Mouse (Mus musculus) embryonic fibroblast, embryonic 13.5 days (primary cell): Measurements from ENCODE around the gene Tctn1. TPM values are rescaled to one million over a fixed set of nuclear protein-coding genes. Genes with fewer than 3 reads are reported as not detected.

Experiments used
- H3K27ac ChIP-seq: 2 replicates; pipeline ENCODE4 v1.5.1; 2012; ENCODE audit warnings: low read length, control low read depth, inconsistent platforms; ENCODE audit not compliant: insufficient read depth
- H3K4me1 ChIP-seq: 2 replicates; pipeline ENCODE4 v1.6.1; 2011; ENCODE audit warnings: low read length; ENCODE audit not compliant: control insufficient read depth, insufficient read depth
- H3K4me3 ChIP-seq: 2 replicates; pipeline ENCODE4 v1.5.1; 2011; ENCODE audit warnings: mild to moderate bottlenecking, control low read depth, low read length; ENCODE audit not compliant: insufficient read depth
- CTCF ChIP-seq: IDR thresholded peaks from 2 replicates; pipeline ENCODE4 v1.5.1; 2011; ENCODE audit warnings: mild to moderate bottlenecking, control low read depth, low read length, moderate library complexity, borderline replicate concordance; ENCODE audit not compliant: insufficient read depth
- POLR2A ChIP-seq: IDR thresholded peaks from 2 replicates; pipeline ENCODE4 v1.6.1; 2011; ENCODE audit warnings: low read depth, mild to moderate bottlenecking, control low read depth, low read length, moderate library complexity
- polyA plus RNA-seq: library from polyadenylated mRNA; stranded (reverse); fragments of >200 nt; gene quantifications from 2 replicates; pipeline ENCODE4 v1.2.4, GENCODE M21; 2011; ENCODE audit warnings: low read depth; ENCODE audit not compliant: missing spikeins, insufficient read length

Gene Tctn1
- polyA plus RNA-seq, 1 experiment = 12.2 TPM

DNA sequence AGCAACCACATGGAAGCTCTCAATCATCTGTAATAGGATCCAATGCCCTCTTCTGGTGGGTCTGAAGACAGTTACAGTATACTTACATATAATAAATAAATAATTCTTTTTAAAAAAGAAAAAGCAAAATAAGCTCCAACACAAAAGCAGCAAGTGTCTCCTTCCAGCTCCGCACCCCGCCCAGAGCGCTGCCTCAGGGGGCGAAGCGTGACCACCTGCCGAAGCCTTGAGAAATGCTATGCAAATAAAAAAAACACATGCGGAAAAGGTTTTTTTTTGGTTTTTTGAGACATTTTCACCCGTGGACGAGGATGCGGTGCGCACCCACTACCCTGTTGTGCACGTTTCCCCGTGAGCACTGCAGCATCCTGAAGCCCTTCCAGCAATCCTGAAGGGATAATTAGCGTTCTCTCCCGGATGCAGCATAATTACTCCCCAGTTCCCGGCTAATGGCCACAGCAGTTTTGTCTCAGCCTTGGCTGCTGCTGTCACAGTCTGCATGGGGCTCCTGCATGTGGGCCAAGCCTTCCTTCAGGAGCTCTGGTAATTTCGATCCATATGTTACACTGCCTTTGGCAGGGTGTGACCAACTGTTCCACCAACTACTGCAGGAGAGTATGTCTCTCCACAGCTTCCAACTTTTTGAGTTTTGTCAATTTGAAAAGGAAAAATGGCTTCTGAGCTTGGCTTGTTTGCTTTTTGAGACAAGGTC, 12.2 kb downstream of the Tctn1 start:
- H3K27ac ChIP-seq = no peak overlapping the region
- H3K4me3 ChIP-seq = no peak overlapping the region
- no peaks in the 10 kb centered on the region for H3K4me1 ChIP-seq
- TF ChIP-seq CTCF (no peak), POLR2A (no peak)

DNA sequence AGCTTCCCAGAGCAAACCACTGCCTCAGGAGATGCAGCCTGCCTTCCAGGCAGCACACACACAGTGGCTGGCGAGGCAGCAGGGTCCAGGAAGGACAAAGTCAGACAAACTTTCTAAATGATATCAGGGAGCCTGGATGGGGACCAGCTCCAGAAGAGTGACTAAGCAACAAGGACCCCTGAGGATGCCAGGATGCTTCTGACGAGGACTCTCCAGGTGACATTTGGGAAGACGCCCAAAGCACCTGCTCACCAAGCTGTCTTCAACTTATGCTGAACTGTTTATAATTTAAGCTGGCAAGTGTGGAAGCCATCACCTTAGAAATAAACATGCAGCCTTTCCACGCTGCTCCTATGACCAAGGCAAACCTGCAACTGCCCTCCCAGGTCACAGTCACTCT, 15.0 kb downstream of the Tctn1 start:
- TF ChIP-seq CTCF (no peak), POLR2A (no peak)
- H3K4me1 ChIP-seq = no peaks in the 10 kb centered on the region
- no peak overlapping the region for H3K27ac ChIP-seq
- H3K4me3 ChIP-seq = no peak overlapping the region

DNA sequence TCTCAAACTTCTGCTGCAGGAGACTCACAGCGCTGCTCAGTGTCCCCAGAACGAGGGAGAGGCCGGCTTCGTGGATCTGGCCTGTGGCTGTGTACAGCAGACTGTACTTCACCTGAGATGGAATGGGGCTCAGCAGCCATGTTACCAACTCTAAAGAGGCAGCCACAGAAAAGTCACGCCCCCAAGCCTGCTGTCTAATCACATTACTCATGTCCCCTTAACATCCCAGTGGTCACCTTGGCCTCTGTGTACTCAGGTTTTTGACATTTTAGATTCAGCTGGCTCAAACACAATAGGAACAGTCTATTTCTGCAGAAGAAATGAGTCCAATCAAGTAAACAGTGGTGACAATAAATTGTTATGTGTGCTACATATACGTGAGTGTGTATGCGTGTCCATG, 16.3 kb downstream of the Tctn1 start:
- Histone ChIP-seq H3K27ac (no peak overlapping the region), H3K4me1 (no peaks in the 10 kb centered on the region), H3K4me3 (no peak overlapping the region)
- TF ChIP-seq POLR2A = no peak
- TF ChIP-seq CTCF = no peak

DNA sequence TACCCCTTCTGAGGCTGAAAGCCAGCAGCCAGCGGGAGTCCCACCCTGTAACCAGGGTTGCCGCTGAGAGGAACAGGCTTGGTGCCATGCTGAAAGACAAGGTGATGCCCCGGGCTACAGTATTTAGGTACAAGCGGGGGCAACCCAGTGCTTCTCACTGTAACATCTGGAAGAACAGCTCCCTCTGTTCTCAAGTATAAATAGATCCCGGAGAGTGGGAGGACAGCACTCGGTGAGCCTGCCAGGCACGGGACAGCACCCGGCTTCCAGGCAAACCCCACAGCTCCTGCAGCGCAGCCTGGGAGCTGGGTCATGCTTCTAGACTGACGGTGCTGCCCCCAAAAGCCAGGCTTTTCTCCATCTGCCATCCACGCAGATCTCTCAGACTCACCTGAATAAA, 16.7 kb downstream of the Tctn1 start:
- H3K4me1 ChIP-seq = no peaks in the 10 kb centered on the region
- TF ChIP-seq CTCF (no peak), POLR2A (no peak)
- H3K4me3 ChIP-seq = no peak overlapping the region
- H3K27ac ChIP-seq = no peak overlapping the region

DNA sequence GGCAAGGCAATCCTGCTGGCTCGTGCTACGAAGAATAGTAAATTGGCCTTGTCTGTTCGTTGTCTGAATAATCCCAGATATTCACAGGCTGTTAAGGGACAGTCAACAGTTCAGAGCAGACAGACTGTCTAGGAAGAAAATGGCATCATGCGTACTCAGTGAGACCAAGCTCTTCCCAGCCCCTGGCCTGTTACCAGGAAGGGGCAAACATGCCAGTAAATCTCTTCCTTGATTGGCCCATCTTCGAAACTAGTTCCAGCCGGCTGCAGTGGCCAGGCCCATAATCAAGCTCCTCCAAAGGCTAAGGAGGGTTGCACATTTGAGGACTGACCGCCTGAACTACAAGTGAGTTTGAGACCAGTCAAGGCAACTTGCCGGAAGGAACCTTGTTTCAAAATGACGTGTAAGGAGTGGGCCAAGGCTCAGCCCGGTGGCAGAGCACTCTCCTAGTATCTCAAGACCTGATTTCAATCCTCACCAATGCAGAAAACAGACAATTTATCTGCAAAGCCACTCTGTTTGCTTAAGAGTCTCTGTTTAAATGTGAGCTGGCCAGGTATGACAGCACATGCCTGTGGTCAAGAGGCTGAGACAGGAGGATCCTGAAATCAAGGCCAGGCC, 17.6 kb downstream of the Tctn1 start:
- Histone ChIP-seq H3K27ac (no peak overlapping the region), H3K4me1 (no peaks in the 10 kb centered on the region), H3K4me3 (no peak overlapping the region)
- TF ChIP-seq POLR2A = no peak

DNA sequence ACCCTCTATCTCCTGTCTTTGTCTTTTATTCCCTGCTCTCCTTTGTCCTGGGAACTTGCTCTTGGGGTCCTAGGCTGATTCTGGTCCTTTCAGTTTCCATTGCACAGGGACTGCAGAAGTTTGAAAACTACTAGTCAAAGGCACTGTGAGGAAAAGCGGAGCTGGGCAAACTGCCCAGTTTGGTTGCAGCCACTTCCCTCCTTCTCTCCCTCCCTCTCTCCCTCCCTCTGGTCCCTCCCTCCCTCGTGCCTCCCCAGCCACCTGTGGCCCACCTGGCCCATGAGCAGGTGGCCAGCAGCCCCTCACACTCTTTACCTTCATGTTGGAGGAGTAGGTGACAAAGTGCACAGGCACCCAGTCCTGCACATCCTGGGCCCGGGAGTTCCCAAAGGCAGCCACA, 19.1 kb downstream of the Tctn1 start:
- Histone ChIP-seq H3K4me1 (no peaks in the 10 kb centered on the region), H3K27ac (no peak overlapping the region), H3K4me3 (no peak overlapping the region)
- TF ChIP-seq POLR2A (no peak), CTCF (no peak)

DNA sequence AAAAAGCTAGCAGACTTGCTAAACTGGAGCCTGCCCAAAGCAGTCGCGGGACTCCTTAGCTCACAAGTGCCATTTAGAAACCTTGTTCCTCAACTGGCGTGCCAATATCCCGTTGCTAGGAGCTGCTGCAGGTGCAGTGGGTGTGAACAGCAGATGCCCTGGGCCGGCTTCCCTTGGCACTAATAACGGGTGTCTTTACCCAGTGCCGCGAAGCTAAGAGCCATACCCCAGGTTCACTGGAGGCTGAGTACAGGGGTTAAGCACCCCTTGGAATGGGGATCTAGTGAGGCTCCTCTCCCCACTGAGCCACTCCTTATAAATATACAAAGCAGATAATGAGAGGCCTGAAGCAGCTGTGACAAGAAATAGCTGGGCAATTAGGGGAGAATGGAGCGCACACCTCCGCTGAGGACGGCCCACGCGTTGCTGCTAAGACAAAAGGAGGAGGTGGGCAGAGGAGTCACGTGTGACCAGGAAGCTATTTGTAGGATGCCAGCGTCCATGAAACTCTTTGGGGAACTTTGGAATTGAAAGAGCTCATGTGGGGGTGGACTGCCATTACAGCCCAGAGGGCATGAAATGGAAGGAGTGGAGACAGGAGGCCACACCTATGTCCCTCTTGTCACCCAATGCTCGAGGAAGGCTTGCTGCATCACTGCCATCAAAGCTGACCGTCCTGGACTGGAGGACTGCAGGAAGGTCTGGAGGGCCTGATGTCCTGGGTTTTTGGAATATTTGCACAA, 20.3 kb downstream of the Tctn1 start:
- no peak for TF ChIP-seq POLR2A
- TF ChIP-seq CTCF = no peak
- Histone ChIP-seq H3K4me1 (no peaks in the 10 kb centered on the region), H3K4me3 (no peak overlapping the region), H3K27ac (no peak overlapping the region)

DNA sequence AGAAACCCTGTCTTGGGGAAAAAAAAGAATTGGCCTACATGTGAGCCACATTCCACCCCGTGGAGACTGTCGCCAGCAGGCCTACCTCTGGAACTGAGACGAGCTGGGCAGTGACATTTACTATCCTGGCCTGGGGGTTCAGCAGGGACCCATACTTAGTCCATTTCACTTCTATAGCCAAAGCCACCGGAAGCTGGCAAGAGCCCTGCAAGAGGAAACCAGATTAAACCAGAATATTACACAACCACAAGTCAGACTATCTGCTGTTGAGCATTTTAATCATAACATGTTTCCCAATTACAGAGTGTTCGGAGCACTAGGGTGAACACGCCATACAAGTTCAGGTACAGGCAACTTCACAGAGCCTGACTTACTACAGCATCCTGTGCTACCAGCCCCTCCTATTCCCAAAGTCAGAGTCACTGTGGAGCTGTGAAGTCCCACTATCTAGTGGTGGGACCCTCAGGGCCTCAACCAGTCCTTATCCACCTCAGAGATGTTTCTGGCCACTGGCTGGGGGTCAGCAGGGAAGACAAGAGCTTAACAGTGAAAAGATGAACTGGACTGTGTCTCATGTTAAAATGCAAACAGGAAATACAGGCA, 21.6 kb downstream of the Tctn1 start:
- TF ChIP-seq POLR2A = no peak
- no peak for TF ChIP-seq CTCF
- no peak overlapping the region for H3K4me3 ChIP-seq
- H3K4me1 ChIP-seq = no peaks in the 10 kb centered on the region
- H3K27ac ChIP-seq = no peak overlapping the region

DNA sequence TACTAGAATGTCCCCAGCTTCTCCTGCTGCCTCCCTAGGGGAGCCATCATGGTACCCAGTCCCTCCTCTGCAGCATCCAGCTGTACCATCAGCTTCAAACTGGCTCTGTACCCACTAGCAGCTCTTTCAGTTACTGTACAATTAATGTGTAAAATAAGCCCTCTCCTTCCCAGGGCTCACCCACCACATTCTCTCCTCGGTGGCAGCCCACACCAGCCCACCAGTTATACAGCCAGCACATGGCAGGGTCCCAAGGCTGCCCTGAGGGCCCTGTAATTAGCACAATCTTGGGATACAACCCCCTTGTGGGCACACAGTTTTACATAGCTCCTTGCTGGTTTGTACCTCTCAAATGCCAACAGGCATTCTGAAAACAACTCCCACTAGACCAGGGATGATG, 23.3 kb downstream of the Tctn1 start:
- no peaks in the 10 kb centered on the region for H3K4me1 ChIP-seq
- no peak overlapping the region for H3K4me3 ChIP-seq
- no peak overlapping the region for H3K27ac ChIP-seq
- TF ChIP-seq CTCF (no peak), POLR2A (no peak)

DNA sequence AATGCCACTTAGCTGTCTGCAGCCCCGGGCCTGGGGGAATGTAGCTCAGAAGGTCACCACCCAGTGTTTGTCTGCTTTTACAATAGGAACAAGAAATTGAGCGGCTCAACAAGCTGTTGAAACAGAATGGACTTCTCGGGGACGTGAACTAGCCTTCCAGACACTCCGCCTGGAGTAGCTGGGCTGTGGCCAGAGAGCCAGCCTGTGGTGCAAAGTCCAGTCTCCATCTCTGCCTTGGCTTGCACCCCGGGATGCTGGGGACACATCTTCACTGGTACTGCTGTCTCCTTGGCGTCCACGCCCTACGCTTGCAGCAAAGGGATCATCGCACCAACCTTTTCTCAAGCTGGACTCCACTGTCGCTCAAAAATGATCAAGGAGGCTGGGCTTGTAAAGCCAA, 23.7 kb downstream of the Tctn1 start:
- H3K4me3 ChIP-seq = no peak overlapping the region
- H3K4me1 ChIP-seq = no peaks in the 10 kb centered on the region
- no peak for TF ChIP-seq POLR2A
- TF ChIP-seq CTCF = no peak
- no peak overlapping the region for H3K27ac ChIP-seq
